Mouse (Mus musculus): ENCODE measurements around the gene Tas1r3. TPM values are rescaled to one million over a fixed set of nuclear protein-coding genes. Genes with fewer than 3 reads are reported as not detected.

Gene Tas1r3
- 0.51 and 0.57 TPM in 2 replicates for polyA plus RNA-seq (2016; fragmentation: Nextera tagmentation; extraction: Ambion mirVana)

GRCm38 (mm10) chr4:155863001-155863400 lies at the start of gene Tas1r3:
Gene Tas1r3 (minus strand): TSS chr4:155863362.
- WGBS = 81% methylated on average over 5 of the region's 5 CpGs
- Histone ChIP-seq H3K4me2 (replicated peaks) (no peak within 1 kb of the TSS), H3K36me3 (peaks cover 66% of the 10 kb centered on the region)

GRCm38 (mm10) chr4:155908751-155909150 lies 45.6 kb upstream of the Tas1r3 start:
- peaks cover 35% of the 10 kb centered on the region for H3K36me3 ChIP-seq
- no peaks in the 10 kb centered on the region for H3K27me3 ChIP-seq
- no peak overlapping the region for H3K9ac ChIP-seq (replicated peaks)
- no peak for ATAC-seq (ENCODE audit: low FRiP score, low read depth)
- no peak overlapping the region for H3K27ac ChIP-seq (replicated peaks)
- H3K4me3 ChIP-seq = no peak overlapping the region
- no peak overlapping the region for H3K4me2 ChIP-seq (replicated peaks)
- no peaks in the 10 kb centered on the region for H3K9me3 ChIP-seq
- H3K4me1 ChIP-seq = no peaks in the 10 kb centered on the region
- 85% methylated on average over 4 of the region's 4 CpGs for WGBS

More at GRCm38 (mm10) chr4:155863001-155863400, at the start of gene Tas1r3:
- ATAC-seq (ENCODE audit: low FRiP score, low read depth) = no peak
- no peaks in the 10 kb centered on the region for H3K9me3 ChIP-seq
- H3K27me3 ChIP-seq = no peaks in the 10 kb centered on the region
- no peak within 1 kb of the TSS for H3K27ac ChIP-seq (replicated peaks)
- H3K4me3 ChIP-seq = no peak within 1 kb of the TSS
- no peak within 1 kb of the TSS for H3K9ac ChIP-seq (replicated peaks)
- peaks cover under 1% of the 10 kb centered on the region; the same call in 1 of the 2 replicates for H3K4me1 ChIP-seq

- Histone ChIP-seq H3K27me3 (no peaks in the 10 kb centered on the region), H3K4me1 (no peaks in the 10 kb centered on the region), H3K27ac (replicated peaks) (no peak overlapping the region), H3K4me2 (replicated peaks) (no peak overlapping the region), H3K9ac (replicated peaks) (no peak overlapping the region), H3K9me3 (no peaks in the 10 kb centered on the region), H3K4me3 (no peak overlapping the region), H3K36me3 (peaks cover 39% of the 10 kb centered on the region)
- ATAC-seq (ENCODE audit: low FRiP score, low read depth) = no peak
- WGBS = 80% methylated on average over 7 of the region's 7 CpGs
These were observed 45.1 kb upstream of the Tas1r3 start for GRCm38 (mm10) chr4:155908281-155908680.

GRCm38 (mm10) chr4:155907003-155907402 lies 43.8 kb upstream of the Tas1r3 start:
- Histone ChIP-seq H3K4me1 (no peaks in the 10 kb centered on the region), H3K4me2 (replicated peaks) (no peak overlapping the region), H3K9me3 (no peaks in the 10 kb centered on the region), H3K9ac (replicated peaks) (no peak overlapping the region), H3K36me3 (peaks cover 52% of the 10 kb centered on the region), H3K4me3 (no peak overlapping the region), H3K27me3 (no peaks in the 10 kb centered on the region), H3K27ac (replicated peaks) (no peak overlapping the region)
- 86% methylated on average over 11 of the region's 11 CpGs for WGBS
- no peak for ATAC-seq (ENCODE audit: low FRiP score, low read depth)

GRCm38 (mm10) chr4:155906125-155906524 lies 43.0 kb upstream of the Tas1r3 start:
- Histone ChIP-seq H3K4me1 (no peaks in the 10 kb centered on the region), H3K9me3 (no peaks in the 10 kb centered on the region), H3K4me2 (replicated peaks) (no peak overlapping the region), H3K27me3 (no peaks in the 10 kb centered on the region), H3K36me3 (peaks cover 61% of the 10 kb centered on the region), H3K27ac (replicated peaks) (no peak overlapping the region), H3K9ac (replicated peaks) (no peak overlapping the region), H3K4me3 (no peak overlapping the region)
- ATAC-seq (ENCODE audit: low FRiP score, low read depth) = no peak
- WGBS = 81% methylated on average over 9 of the region's 9 CpGs

GRCm38 (mm10) chr4:155905634-155906033 lies 42.5 kb upstream of the Tas1r3 start:
- Histone ChIP-seq H3K4me1 (no peaks in the 10 kb centered on the region), H3K4me3 (no peak overlapping the region), H3K4me2 (replicated peaks) (no peak overlapping the region), H3K27ac (replicated peaks) (no peak overlapping the region), H3K27me3 (no peaks in the 10 kb centered on the region), H3K36me3 (peaks cover 66% of the 10 kb centered on the region), H3K9ac (replicated peaks) (no peak overlapping the region), H3K9me3 (no peaks in the 10 kb centered on the region)
- WGBS = 86% methylated on average over 12 of the region's 13 CpGs
- ATAC-seq (ENCODE audit: low FRiP score, low read depth) = no peak

GRCm38 (mm10) chr4:155904318-155905102 lies 41.3 kb upstream of the Tas1r3 start:
- Histone ChIP-seq H3K4me1 (no peaks in the 10 kb centered on the region), H3K4me2 (replicated peaks) (no peak overlapping the region), H3K27ac (replicated peaks) (no peak overlapping the region), H3K36me3 (peaks cover 77% of the 10 kb centered on the region), H3K9me3 (no peaks in the 10 kb centered on the region), H3K27me3 (no peaks in the 10 kb centered on the region), H3K9ac (replicated peaks) (no peak overlapping the region), H3K4me3 (no peak overlapping the region)
- 94% methylated on average over 12 of the region's 13 CpGs for WGBS
- ATAC-seq (ENCODE audit: low FRiP score, low read depth) = no peak

- Histone ChIP-seq H3K9ac (replicated peaks) (no peak overlapping the region), H3K9me3 (no peaks in the 10 kb centered on the region), H3K27me3 (no peaks in the 10 kb centered on the region), H3K27ac (replicated peaks) (no peak overlapping the region), H3K4me1 (no peaks in the 10 kb centered on the region), H3K4me3 (no peak overlapping the region), H3K36me3 (peaks cover 90% of the 10 kb centered on the region), H3K4me2 (replicated peaks) (no peak overlapping the region)
- no peak for ATAC-seq (ENCODE audit: low FRiP score, low read depth)
- WGBS = 97% methylated on average over 13 of the region's 13 CpGs
These were observed 40.1 kb upstream of the Tas1r3 start for GRCm38 (mm10) chr4:155903246-155903645.

GRCm38 (mm10) chr4:155901205-155901604 lies 38.0 kb upstream of the Tas1r3 start:
- WGBS = 88% methylated on average over 3 of the region's 3 CpGs
- peaks cover 94% of the 10 kb centered on the region for H3K36me3 ChIP-seq
- no peak overlapping the region for H3K9ac ChIP-seq (replicated peaks)
- no peaks in the 10 kb centered on the region for H3K27me3 ChIP-seq
- no peak overlapping the region for H3K4me2 ChIP-seq (replicated peaks)
- no peak overlapping the region for H3K4me3 ChIP-seq
- no peaks in the 10 kb centered on the region for H3K9me3 ChIP-seq
- no peak overlapping the region for H3K27ac ChIP-seq (replicated peaks)
- H3K4me1 ChIP-seq = no peaks in the 10 kb centered on the region
- ATAC-seq (ENCODE audit: low FRiP score, low read depth) = no peak

GRCm38 (mm10) chr4:155899355-155899754 lies 36.2 kb upstream of the Tas1r3 start:
- Histone ChIP-seq H3K27ac (replicated peaks) (no peak overlapping the region), H3K36me3 (peaks cover 81% of the 10 kb centered on the region), H3K4me3 (no peak overlapping the region), H3K4me2 (replicated peaks) (no peak overlapping the region), H3K9ac (replicated peaks) (no peak overlapping the region), H3K4me1 (peaks cover 13% of the 10 kb centered on the region), H3K27me3 (no peaks in the 10 kb centered on the region), H3K9me3 (no peaks in the 10 kb centered on the region)
- ATAC-seq (ENCODE audit: low FRiP score, low read depth) = no peak
- 97% methylated on average over 7 of the region's 7 CpGs for WGBS

- no peak for ATAC-seq (ENCODE audit: low FRiP score, low read depth)
- no peak overlapping the region for H3K4me3 ChIP-seq
- no peak overlapping the region for H3K4me2 ChIP-seq (replicated peaks)
- no peaks in the 10 kb centered on the region for H3K27me3 ChIP-seq
- H3K9me3 ChIP-seq = no peaks in the 10 kb centered on the region
- no peak overlapping the region for H3K9ac ChIP-seq (replicated peaks)
- WGBS = 88% methylated on average over 2 of the region's 2 CpGs
- H3K4me1 ChIP-seq = peaks cover 23% of the 10 kb centered on the region
- H3K27ac ChIP-seq (replicated peaks) = no peak overlapping the region
- peaks cover 71% of the 10 kb centered on the region for H3K36me3 ChIP-seq
These were observed 35.2 kb upstream of the Tas1r3 start for GRCm38 (mm10) chr4:155898318-155898717.

GRCm38 (mm10) chr4:155896461-155896860 lies 33.3 kb upstream of the Tas1r3 start:
- H3K27me3 ChIP-seq = no peaks in the 10 kb centered on the region
- no peak overlapping the region for H3K9ac ChIP-seq (replicated peaks)
- H3K4me2 ChIP-seq (replicated peaks) = no peak overlapping the region
- peaks cover 52% of the 10 kb centered on the region for H3K36me3 ChIP-seq
- no peak overlapping the region for H3K4me3 ChIP-seq
- WGBS = 98% methylated on average over 12 of the region's 12 CpGs
- no peak for ATAC-seq (ENCODE audit: low FRiP score, low read depth)
- H3K9me3 ChIP-seq = no peaks in the 10 kb centered on the region
- peaks cover 30% of the 10 kb centered on the region for H3K4me1 ChIP-seq
- no peak overlapping the region for H3K27ac ChIP-seq (replicated peaks)

Measured in midbrain, embryonic 12.5 days (tissue).